Mouse (Mus musculus) midbrain, embryonic 15.5 days (tissue): ENCODE data around the gene Jmy. TPM values are rescaled to one million over a fixed set of nuclear protein-coding genes. Genes with fewer than 3 reads are reported as not detected.

ENCODE experiments used
- ATAC-seq: fragments of 200-750 bp; cut with Nextera tagmentation; replicated peaks from 2 replicates; pipeline ENCODE4 v1.8.0; 2017; ENCODE audit warnings: moderate TSS enrichment
- H3K27ac ChIP-seq: fragments of 300-500 bp; sonication (generic); 2 replicates; pipeline ENCODE4 v1.5.1; 2015; ENCODE audit warnings: mild to moderate bottlenecking, inconsistent platforms
- H3K27me3 ChIP-seq: fragments of 300-500 bp; sonication (generic); replicated peaks from 2 replicates; pipeline ENCODE4 v1.6.1; 2015; ENCODE audit warnings: inconsistent platforms
- H3K36me3 ChIP-seq: fragments of 300-500 bp; sonication (generic); replicated peaks from 2 replicates; pipeline ENCODE4 v1.6.1; 2015; ENCODE audit warnings: inconsistent platforms
- H3K4me1 ChIP-seq: fragments of 300-500 bp; sonication (generic); 2 replicates; pipeline ENCODE4 v1.6.1; 2015; ENCODE audit warnings: inconsistent platforms
- H3K4me2 ChIP-seq: fragments of 300-500 bp; sonication (generic); 2 replicates; pipeline ENCODE4 v1.6.1; 2015; ENCODE audit warnings: inconsistent platforms, mild to moderate bottlenecking, moderate library complexity
- H3K4me3 ChIP-seq: fragments of 300-500 bp; sonication (generic); 2 replicates; pipeline ENCODE4 v1.5.1; 2015; ENCODE audit warnings: mild to moderate bottlenecking, inconsistent platforms
- H3K9ac ChIP-seq: fragments of 300-500 bp; sonication (generic); 2 replicates; pipeline ENCODE4 v1.6.1; 2015; ENCODE audit warnings: mild to moderate bottlenecking, inconsistent platforms
- H3K9me3 ChIP-seq: fragments of 300-500 bp; sonication (generic); 2 replicates; pipeline ENCODE4 v1.6.1; 2016; ENCODE audit warnings: inconsistent platforms
- WGBS: fragments of 180-500 bp; shearing (Covaris S2); methylation state at CpG from one replicate; pipeline ENCODE4 v1.1.7; 2015; ENCODE audit warnings: mixed read lengths; 5-methylcytosine and 5-hydroxymethylcytosine counted together
- polyA plus RNA-seq: library from polyadenylated mRNA; unstranded; fragments of >200 nt; fragmentation: Nextera tagmentation; extraction: Ambion mirVana; gene quantifications from 2 replicates; pipeline ENCODE4 v1.2.1, GENCODE M21; 2015

The Jmy gene
- polyA plus RNA-seq, 1 experiment from 2014 or later, result 8.0 TPM

GRCm38 (mm10) chr13:93499973-93500633 is 495 bp upstream of the Jmy start:
- no peaks in the 10 kb centered on the region for H3K36me3 ChIP-seq
- peak overlapping the region; percentile 92 for H3K27ac ChIP-seq
- ATAC-seq, result 0 out of 2 replicates have a peak, but pooled peaks have one; percentile 0
- H3K4me1 ChIP-seq, result peaks cover 25% of the 10 kb centered on the region
- H3K27me3 ChIP-seq, result no peaks in the 10 kb centered on the region
- 6% methylated on average over 12 of the region's 12 CpGs for WGBS
- peak overlapping the region; percentile 58 for H3K9ac ChIP-seq
- peak overlapping the region; percentile 91 for H3K4me3 ChIP-seq
- no peaks in the 10 kb centered on the region for H3K9me3 ChIP-seq
- peak overlapping the region; percentile 83 for H3K4me2 ChIP-seq

DNA sequence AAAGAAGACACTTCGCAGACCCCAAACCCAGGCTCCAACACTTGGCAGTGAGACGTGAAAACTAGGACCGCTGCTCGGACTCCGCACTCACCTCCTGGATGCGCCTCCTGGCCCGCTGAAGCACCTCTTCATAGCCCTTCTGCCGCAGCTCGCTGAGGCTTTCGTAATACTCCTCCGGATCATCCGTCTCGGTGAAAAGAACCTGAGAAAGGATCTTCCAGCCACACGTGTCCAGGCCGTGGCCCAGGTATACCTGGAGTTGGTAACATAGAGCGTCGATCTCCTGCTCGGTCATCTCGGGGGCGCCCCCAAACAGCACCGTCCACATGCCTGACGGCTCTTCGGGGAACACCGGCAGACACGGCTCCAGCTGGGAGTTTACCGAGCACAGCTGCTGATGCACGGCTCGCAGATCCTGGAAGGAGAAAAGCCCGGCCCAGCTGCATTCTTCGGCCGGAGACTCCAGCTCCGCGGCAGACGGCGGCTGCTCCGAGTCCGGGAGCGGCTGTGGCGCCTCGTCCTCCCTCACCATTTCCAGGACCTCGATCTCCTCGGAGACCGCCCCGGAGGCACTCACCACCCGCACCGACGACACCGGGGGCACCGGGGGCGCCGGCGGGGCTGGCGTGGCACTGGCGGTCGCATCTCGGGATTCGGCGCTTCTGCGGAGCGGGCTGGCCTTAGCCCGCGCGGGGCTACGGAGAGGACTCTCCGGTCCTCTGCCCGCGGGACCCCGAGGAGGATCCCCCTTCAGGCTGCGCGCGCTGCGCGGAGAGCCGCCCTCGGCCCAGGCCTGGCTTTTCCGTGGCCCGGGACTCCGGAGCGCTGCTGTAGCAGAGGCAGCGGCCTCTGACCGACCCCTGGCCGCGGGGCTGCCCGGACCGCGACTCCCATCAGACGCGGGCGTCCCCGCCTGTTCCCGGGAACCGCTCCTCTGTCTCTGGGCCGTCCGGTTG is 1.1 kb downstream of the Jmy start:
- H3K4me1 ChIP-seq, result peaks cover 29% of the 10 kb centered on the region
- no peaks in the 10 kb centered on the region for H3K9me3 ChIP-seq
- H3K36me3 ChIP-seq, result no peaks in the 10 kb centered on the region
- peak overlapping the region; percentile 92 for H3K27ac ChIP-seq
- H3K4me2 ChIP-seq, result peak overlapping the region; percentile 83
- H3K9ac ChIP-seq, result peak overlapping the region; percentile 90
- under 1% methylated on average over 94 of the region's 94 CpGs for WGBS
- peak overlapping the region; percentile 91 for H3K4me3 ChIP-seq
- H3K27me3 ChIP-seq, result no peaks in the 10 kb centered on the region
- peak; percentile 46 for ATAC-seq

DNA sequence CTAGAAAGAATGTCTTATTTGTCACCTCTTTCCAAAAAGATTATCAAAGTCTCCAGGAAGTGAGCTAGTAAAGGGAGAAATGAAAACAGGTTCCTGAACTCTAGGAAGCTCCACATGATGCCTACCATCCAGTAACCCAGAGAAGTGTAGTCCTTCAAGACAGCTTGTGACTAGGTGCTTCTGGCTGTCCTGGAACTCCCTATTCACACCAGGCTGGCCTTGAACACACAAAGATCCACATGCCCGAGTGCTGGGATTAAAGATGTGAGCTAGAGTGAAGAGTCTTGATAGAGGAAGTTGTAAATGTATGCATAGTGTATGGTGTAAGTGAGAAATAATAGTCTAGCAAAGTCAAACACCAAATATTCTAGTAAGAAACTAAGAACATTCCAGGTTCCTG is 2.6 kb downstream of the Jmy start:
- no peaks in the 10 kb centered on the region for H3K36me3 ChIP-seq
- H3K4me1 ChIP-seq, result peaks cover 29% of the 10 kb centered on the region
- peak overlapping the region; percentile 91 for H3K4me3 ChIP-seq
- ATAC-seq, result no peak
- H3K27me3 ChIP-seq, result no peaks in the 10 kb centered on the region
- H3K4me2 ChIP-seq, result peak overlapping the region; percentile 83
- H3K9me3 ChIP-seq, result no peaks in the 10 kb centered on the region
- no peak overlapping the region for H3K27ac ChIP-seq
- 8% methylated on average over 1 of the region's 1 CpGs for WGBS
- no peak overlapping the region for H3K9ac ChIP-seq

GRCm38 (mm10) chr13:93488510-93488909 is 11.1 kb downstream of the Jmy start:
- no peak overlapping the region for H3K9ac ChIP-seq
- WGBS, result 59% methylated on average over 2 of the region's 2 CpGs
- ATAC-seq, result no peak

DNA sequence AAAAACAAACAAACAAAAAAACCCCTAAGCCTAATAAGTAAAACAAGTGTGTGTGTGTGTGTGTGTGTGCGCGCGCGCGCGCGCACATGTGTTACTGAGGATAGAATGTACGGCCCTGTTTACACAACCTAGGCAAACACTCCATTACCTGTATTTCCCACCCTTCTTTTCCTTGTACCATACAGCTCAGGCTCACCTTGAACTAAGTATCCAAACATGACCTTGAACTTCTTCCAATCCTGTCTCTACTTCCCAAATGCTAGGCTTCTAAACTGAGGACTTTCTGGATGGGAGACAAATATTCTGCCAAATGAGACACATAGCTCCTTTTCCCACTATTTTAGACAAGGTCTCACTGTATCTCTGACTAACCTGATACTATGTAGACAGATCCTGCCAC is 11.9 kb downstream of the Jmy start:
- Histone ChIP-seq H3K9ac (no peak overlapping the region), H3K36me3 (no peaks in the 10 kb centered on the region), H3K4me1 (no peaks in the 10 kb centered on the region), H3K27me3 (no peaks in the 10 kb centered on the region), H3K4me3 (no peak overlapping the region), H3K9me3 (no peaks in the 10 kb centered on the region), H3K27ac (no peak overlapping the region), H3K4me2 (no peak overlapping the region)
- no peak for ATAC-seq
- WGBS, result 98% methylated on average over 8 of the region's 8 CpGs

More at GRCm38 (mm10) chr13:93488510-93488909, 11.1 kb downstream of the Jmy start:
- Histone ChIP-seq H3K4me3 (no peak overlapping the region), H3K36me3 (no peaks in the 10 kb centered on the region), H3K27me3 (no peaks in the 10 kb centered on the region), H3K9me3 (no peaks in the 10 kb centered on the region), H3K27ac (no peak overlapping the region), H3K4me1 (no peaks in the 10 kb centered on the region), H3K4me2 (no peak overlapping the region)

DNA sequence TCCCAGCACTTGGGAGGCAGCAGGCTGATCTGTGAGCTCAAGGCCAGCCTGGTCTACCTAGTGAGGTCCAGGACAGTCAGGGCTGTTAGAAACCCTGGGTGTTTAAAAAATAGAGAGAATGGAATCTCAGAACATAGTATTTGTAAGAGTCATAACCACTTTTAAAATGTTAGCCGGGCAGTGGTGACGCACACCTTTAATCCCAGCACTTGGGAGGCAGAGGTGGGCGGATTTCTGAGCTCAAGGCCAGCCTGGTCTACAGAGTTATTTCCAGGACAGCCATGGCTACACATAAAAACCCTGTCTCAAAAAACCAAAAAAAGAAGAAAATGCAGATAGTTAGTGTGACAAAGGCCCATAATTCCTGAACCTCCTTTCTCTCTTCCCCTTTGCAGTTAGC is 15.3 kb downstream of the Jmy start:
- no peaks in the 10 kb centered on the region for H3K4me1 ChIP-seq
- no peak for ATAC-seq
- no peaks in the 10 kb centered on the region for H3K27me3 ChIP-seq
- H3K4me2 ChIP-seq, result no peak overlapping the region
- no peak overlapping the region for H3K9ac ChIP-seq
- WGBS, result 100% methylated on average over 3 of the region's 3 CpGs
- no peak overlapping the region for H3K4me3 ChIP-seq
- no peak overlapping the region for H3K27ac ChIP-seq
- no peaks in the 10 kb centered on the region for H3K36me3 ChIP-seq
- no peaks in the 10 kb centered on the region; the same call in 1 of the 2 replicates for H3K9me3 ChIP-seq

DNA sequence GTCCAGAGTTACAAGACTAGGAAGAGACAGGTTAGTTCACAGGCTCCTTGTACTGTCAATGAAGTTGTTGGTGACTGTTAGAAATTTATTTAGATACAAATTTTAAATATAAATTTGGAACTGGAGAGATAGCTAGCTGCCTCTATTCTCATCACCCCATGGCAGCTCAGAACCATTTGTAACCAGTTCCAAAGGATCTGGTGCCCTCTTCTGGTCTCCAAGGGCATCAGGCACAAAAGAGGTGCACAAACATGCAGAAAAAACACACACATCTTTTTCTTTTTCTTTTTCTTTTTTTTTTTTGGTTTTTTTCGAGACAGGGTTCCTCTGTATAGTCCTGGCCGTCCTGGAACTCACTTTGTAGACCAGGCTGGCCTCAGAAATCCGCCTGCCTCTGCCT is 18.5 kb downstream of the Jmy start:
- H3K36me3 ChIP-seq, result no peaks in the 10 kb centered on the region
- no peak overlapping the region for H3K4me2 ChIP-seq
- WGBS, result 94% methylated on average over 3 of the region's 3 CpGs
- H3K4me1 ChIP-seq, result no peaks in the 10 kb centered on the region
- ATAC-seq, result no peak
- no peak overlapping the region for H3K27ac ChIP-seq
- no peak overlapping the region for H3K9ac ChIP-seq
- no peaks in the 10 kb centered on the region; the same call in 1 of the 2 replicates for H3K9me3 ChIP-seq
- no peaks in the 10 kb centered on the region for H3K27me3 ChIP-seq
- H3K4me3 ChIP-seq, result no peak overlapping the region

DNA sequence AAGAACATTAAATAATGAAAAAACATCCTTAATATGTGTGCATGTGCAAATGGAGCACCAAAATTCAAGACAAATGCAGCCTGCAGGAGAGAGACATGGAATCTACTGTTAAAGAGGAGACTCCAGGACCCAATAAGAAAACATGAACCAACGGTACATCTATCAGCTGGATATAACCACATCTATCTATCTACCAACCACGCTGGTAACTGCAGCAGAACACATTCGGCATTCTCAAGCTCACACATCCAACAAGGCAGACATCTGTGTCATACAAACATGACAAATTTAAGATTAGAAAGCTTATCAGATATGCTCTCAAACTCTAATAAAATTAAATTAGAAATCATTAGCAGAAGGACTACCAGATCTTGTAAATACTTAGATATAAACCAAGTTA is 21.3 kb downstream of the Jmy start:
- no peak for ATAC-seq
- Histone ChIP-seq H3K4me2 (no peak overlapping the region), H3K4me3 (no peak overlapping the region), H3K9me3 (no peaks in the 10 kb centered on the region; the same call in 1 of the 2 replicates), H3K27me3 (no peaks in the 10 kb centered on the region), H3K36me3 (no peaks in the 10 kb centered on the region), H3K4me1 (no peaks in the 10 kb centered on the region), H3K27ac (no peak overlapping the region), H3K9ac (no peak overlapping the region)
- 94% methylated on average over 3 of the region's 3 CpGs for WGBS

- Histone ChIP-seq H3K36me3 (peaks cover 7% of the 10 kb centered on the region; the same call in 1 of the 2 replicates), H3K27ac (no peak overlapping the region), H3K4me3 (no peak overlapping the region), H3K4me1 (no peaks in the 10 kb centered on the region), H3K9me3 (no peaks in the 10 kb centered on the region), H3K9ac (no peak overlapping the region), H3K4me2 (no peak overlapping the region), H3K27me3 (no peaks in the 10 kb centered on the region)
- ATAC-seq, result no peak
- WGBS, result 93% methylated on average over 3 of the region's 3 CpGs
These were observed 31.3 kb downstream of the Jmy start for GRCm38 (mm10) chr13:93468355-93468754.

- WGBS, result 97% methylated on average over 7 of the region's 7 CpGs
- no peak overlapping the region for H3K27ac ChIP-seq
- peaks cover 8% of the 10 kb centered on the region for H3K36me3 ChIP-seq
- H3K4me1 ChIP-seq, result no peaks in the 10 kb centered on the region
- H3K27me3 ChIP-seq, result no peaks in the 10 kb centered on the region
- no peak overlapping the region for H3K9ac ChIP-seq
- no peak overlapping the region for H3K4me3 ChIP-seq
- H3K9me3 ChIP-seq, result no peaks in the 10 kb centered on the region
- no peak for ATAC-seq
- H3K4me2 ChIP-seq, result no peak overlapping the region
These were observed 40.0 kb downstream of the Jmy start for GRCm38 (mm10) chr13:93459566-93459965.

DNA sequence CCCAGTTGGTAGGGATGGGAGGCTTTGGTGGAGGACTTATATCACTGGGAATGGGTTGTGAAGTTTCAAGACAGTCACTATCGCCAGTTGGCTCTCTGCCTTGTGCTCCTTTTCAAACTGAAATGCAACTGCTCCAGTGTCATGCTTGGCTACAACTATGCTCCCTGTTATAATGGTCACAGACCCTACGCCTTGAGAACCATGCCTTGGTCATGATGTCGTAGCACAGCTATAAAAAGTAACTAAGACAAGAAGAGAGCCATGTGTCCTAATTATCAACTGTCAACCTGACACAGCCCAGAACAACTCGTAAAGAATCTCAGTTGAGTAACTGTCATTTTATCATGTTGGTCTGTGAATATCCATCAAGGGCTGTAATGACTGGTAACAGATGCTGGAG is 41.0 kb downstream of the Jmy start:
- H3K4me2 ChIP-seq, result no peak overlapping the region
- H3K36me3 ChIP-seq, result peaks cover 8% of the 10 kb centered on the region
- H3K9me3 ChIP-seq, result no peaks in the 10 kb centered on the region
- ATAC-seq, result no peak
- 98% methylated on average over 4 of the region's 4 CpGs for WGBS
- no peak overlapping the region for H3K4me3 ChIP-seq
- no peaks in the 10 kb centered on the region for H3K4me1 ChIP-seq
- no peak overlapping the region for H3K27ac ChIP-seq
- H3K27me3 ChIP-seq, result no peaks in the 10 kb centered on the region
- no peak overlapping the region for H3K9ac ChIP-seq

DNA sequence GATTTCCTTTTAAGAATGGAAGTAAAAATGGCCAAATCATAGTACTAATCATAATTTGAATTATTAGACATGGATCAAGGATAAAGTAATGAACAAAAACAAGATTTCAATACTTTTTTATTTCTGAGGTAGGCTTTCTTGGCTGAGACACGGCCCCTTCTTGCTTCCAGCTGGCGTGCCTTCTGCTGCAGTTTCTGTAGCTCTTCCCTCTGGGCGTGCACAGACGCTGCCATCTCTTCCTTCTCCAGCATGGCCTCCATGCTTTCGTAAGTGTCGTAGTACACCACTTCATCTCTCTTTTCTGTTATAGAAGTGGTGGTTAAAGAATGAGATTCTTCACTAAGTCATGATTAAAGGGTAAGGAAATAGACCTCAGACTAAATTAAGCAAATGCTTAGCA is 46.3 kb downstream of the Jmy start:
- no peak overlapping the region for H3K4me2 ChIP-seq
- no peaks in the 10 kb centered on the region for H3K9me3 ChIP-seq
- no peak overlapping the region for H3K27ac ChIP-seq
- H3K4me1 ChIP-seq, result no peaks in the 10 kb centered on the region
- WGBS, result 94% methylated on average over 6 of the region's 6 CpGs
- ATAC-seq, result no peak
- H3K9ac ChIP-seq, result no peak overlapping the region
- H3K4me3 ChIP-seq, result no peak overlapping the region
- H3K36me3 ChIP-seq, result peaks cover 10% of the 10 kb centered on the region
- H3K27me3 ChIP-seq, result no peaks in the 10 kb centered on the region
